Comparison of ENCODE assay signal across 20 mouse cellular contexts in the genomic region with DNA sequence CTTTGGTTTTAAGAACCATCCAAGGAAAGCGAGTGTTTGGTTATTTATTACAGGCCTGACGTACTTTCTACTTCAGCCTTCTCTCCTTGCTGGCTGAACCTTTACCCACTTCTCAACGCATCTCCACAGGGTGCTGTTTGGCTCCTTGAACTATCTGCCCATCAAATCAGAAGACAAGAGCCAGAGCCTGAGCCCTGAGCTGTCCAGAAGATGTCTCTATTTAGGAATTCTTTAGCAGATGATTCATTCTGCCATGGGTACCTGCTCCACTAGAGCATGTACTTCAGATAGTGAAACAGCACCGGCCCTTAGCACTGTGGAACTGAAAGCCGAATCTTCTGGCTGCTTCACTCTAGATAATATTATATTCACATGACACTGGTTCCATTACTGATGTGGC.
DNase-seq lines count a peak whose midpoint lies in the region; ATAC-seq and TF ChIP-seq lines count a peak whose summit lies in the region.
"Had no signal": no experiment of that assay in that cellular context is flagged by ENCODE, and none has a peak within 500 bp of the region (broad histone marks: within the 10 kb centered on the region; RNA-seq: fewer than 3 reads in every experiment).

No protein-coding gene starts in this region.

- H3K27ac ChIP-seq in hindbrain, embryonic 16.5 days (ENCODE audit: low read depth, low read length) = no peak overlapping the region
- H3K27ac ChIP-seq in hindbrain, embryonic 13.5 days = no peak overlapping the region
- no peak overlapping the region for H3K27ac ChIP-seq in midbrain, embryonic 11.5 days (ENCODE audit: low read depth, low read length)
- no peak overlapping the region for H3K27ac ChIP-seq in midbrain, embryonic 10.5 days (replicated peaks)
- H3K27ac ChIP-seq in midbrain, postnatal 0 days (ENCODE audit: low read depth, low read length) = no peak overlapping the region
- H3K27ac ChIP-seq: forebrain, embryonic 10.5 days; forebrain, embryonic 13.5 days; heart, adult 2 months; heart, embryonic 10.5 days; heart, embryonic 13.5 days had no signal

- H3K4me1 ChIP-seq in hindbrain, embryonic 16.5 days (ENCODE audit: control insufficient read depth, insufficient read depth, low read depth, low read length) = peaks cover 3% of the 10 kb centered on the region; the same call in 1 of the 2 replicates
- 0 out of 2 replicates have a peak, but pooled peaks cover 3% of the 10 kb centered on the region for H3K4me1 ChIP-seq in hindbrain, embryonic 13.5 days (replicated peaks)
- H3K4me1 ChIP-seq in midbrain, embryonic 11.5 days (ENCODE audit: control insufficient read depth, insufficient read depth, low read length) = no peaks in the 10 kb centered on the region
- peaks cover 3% of the 10 kb centered on the region for H3K4me1 ChIP-seq in midbrain, embryonic 10.5 days
- no peaks in the 10 kb centered on the region for H3K4me1 ChIP-seq in midbrain, postnatal 0 days (ENCODE audit: insufficient read depth, low read length)
- H3K4me1 ChIP-seq: forebrain, embryonic 13.5 days; heart, embryonic 10.5 days; heart, embryonic 13.5 days had no signal

- ATAC-seq in hindbrain, embryonic 16.5 days = peak; percentile 76
- no peak for ATAC-seq in hindbrain, embryonic 13.5 days (ENCODE audit: low FRiP score)
- ATAC-seq in midbrain, embryonic 11.5 days (ENCODE audit: low FRiP score) = peak; percentile 38; the same call in 1 of the 2 replicates
- ATAC-seq in midbrain, postnatal 0 days (ENCODE audit: low FRiP score) = no peak
- ATAC-seq: activated CD4-positive, CD25-positive, alpha-beta regulatory T cell, adult 4 months; forebrain, embryonic 13.5 days; forebrain, embryonic 16.5 days had no signal

- H3K27me3 ChIP-seq in hindbrain, embryonic 16.5 days (replicated peaks; ENCODE audit: control insufficient read depth, insufficient read depth, low read length) = no peaks in the 10 kb centered on the region
- H3K27me3 ChIP-seq in hindbrain, embryonic 13.5 days = no peaks in the 10 kb centered on the region
- no peaks in the 10 kb centered on the region for H3K27me3 ChIP-seq in midbrain, embryonic 11.5 days (ENCODE audit: control insufficient read depth, insufficient read depth, low read length)
- H3K27me3 ChIP-seq in midbrain, embryonic 10.5 days (ENCODE audit: low read depth, poor library complexity, severe bottlenecking) = no peaks in the 10 kb centered on the region
- no peaks in the 10 kb centered on the region for H3K27me3 ChIP-seq in midbrain, postnatal 0 days (ENCODE audit: insufficient read depth, low read length)
- H3K27me3 ChIP-seq: forebrain, embryonic 13.5 days; heart, embryonic 13.5 days had no signal

- H3K9me3 ChIP-seq in hindbrain, embryonic 16.5 days (ENCODE audit: control insufficient read depth, low read length) = no peaks in the 10 kb centered on the region
- H3K9me3 ChIP-seq in hindbrain, embryonic 13.5 days = no peaks in the 10 kb centered on the region
- no peaks in the 10 kb centered on the region for H3K9me3 ChIP-seq in midbrain, embryonic 11.5 days (ENCODE audit: control insufficient read depth, low read length)
- no peaks in the 10 kb centered on the region for H3K9me3 ChIP-seq in midbrain, embryonic 10.5 days (replicated peaks)
- H3K9me3 ChIP-seq in midbrain, postnatal 0 days (ENCODE audit: low read length) = no peaks in the 10 kb centered on the region
- H3K9me3 ChIP-seq: forebrain, embryonic 10.5 days; forebrain, embryonic 13.5 days; heart, embryonic 10.5 days; heart, embryonic 13.5 days had no signal

- no peak overlapping the region for H3K4me2 ChIP-seq in hindbrain, embryonic 16.5 days (ENCODE audit: low read length)
- H3K4me2 ChIP-seq in hindbrain, embryonic 13.5 days = no peak overlapping the region
- no peak overlapping the region for H3K4me2 ChIP-seq in midbrain, embryonic 11.5 days
- H3K4me2 ChIP-seq in midbrain, postnatal 0 days (ENCODE audit: low read depth, low read length, poor library complexity, severe bottlenecking) = no peak overlapping the region
- H3K4me2 ChIP-seq: forebrain, embryonic 13.5 days; heart, embryonic 13.5 days had no signal

- H3K36me3 ChIP-seq in hindbrain, embryonic 16.5 days (ENCODE audit: control insufficient read depth, insufficient read depth, low read length) = no peaks in the 10 kb centered on the region
- no peaks in the 10 kb centered on the region for H3K36me3 ChIP-seq in hindbrain, embryonic 13.5 days
- H3K36me3 ChIP-seq in midbrain, embryonic 11.5 days (ENCODE audit: control insufficient read depth, insufficient read depth, low read length) = no peaks in the 10 kb centered on the region
- H3K36me3 ChIP-seq in midbrain, embryonic 10.5 days = no peaks in the 10 kb centered on the region
- H3K36me3 ChIP-seq in midbrain, postnatal 0 days (ENCODE audit: insufficient read depth, low read length) = no peaks in the 10 kb centered on the region
- H3K36me3 ChIP-seq: forebrain, embryonic 10.5 days; heart, embryonic 10.5 days; heart, embryonic 13.5 days had no signal

- WGBS in hindbrain, embryonic 16.5 days = 64% methylated on average over 5 of the region's 5 CpGs
- WGBS in hindbrain, embryonic 13.5 days = 71% methylated on average over 5 of the region's 5 CpGs
- 60% methylated on average over 5 of the region's 5 CpGs for WGBS in midbrain, embryonic 11.5 days
- 66% methylated on average over 5 of the region's 5 CpGs for WGBS in midbrain, embryonic 10.5 days
- WGBS in midbrain, postnatal 0 days = 54% methylated on average over 5 of the region's 5 CpGs

- H3K9ac ChIP-seq in hindbrain, embryonic 16.5 days (ENCODE audit: low read depth, low read length) = no peak overlapping the region
- no peak overlapping the region for H3K9ac ChIP-seq in hindbrain, embryonic 13.5 days
- H3K9ac ChIP-seq in midbrain, embryonic 11.5 days (ENCODE audit: low read length) = no peak overlapping the region
- no peak overlapping the region for H3K9ac ChIP-seq in midbrain, postnatal 0 days (replicated peaks; ENCODE audit: low read length, poor library complexity, severe bottlenecking)
- H3K9ac ChIP-seq: forebrain, embryonic 13.5 days; heart, embryonic 13.5 days had no signal

- H3K4me3 ChIP-seq in hindbrain, embryonic 16.5 days (ENCODE audit: low read length) = no peak overlapping the region
- H3K4me3 ChIP-seq in hindbrain, embryonic 13.5 days = no peak overlapping the region
- H3K4me3 ChIP-seq in midbrain, embryonic 11.5 days (ENCODE audit: low read depth, low read length) = no peak overlapping the region
- H3K4me3 ChIP-seq in midbrain, embryonic 10.5 days = no peak overlapping the region
- H3K4me3 ChIP-seq in midbrain, postnatal 0 days (ENCODE audit: low read depth, low read length) = no peak overlapping the region
- H3K4me3 ChIP-seq: forebrain, embryonic 10.5 days; forebrain, embryonic 13.5 days; heart, adult 2 months; heart, embryonic 10.5 days; heart, embryonic 13.5 days had no signal

- no peak for TF ChIP-seq CTCF in midbrain, postnatal 0 days (IDR thresholded peaks at IDR 0.05)

- peak; percentile 54 to 63 for DNase-seq in cerebellum, postnatal 10 days
- DNase-seq in cerebellum, adult 18-20 months = no peak
- no peak for DNase-seq in midbrain, embryonic 11.5 days (ENCODE audit: low spot score, missing footprints)
- no peak for DNase-seq in midbrain, embryonic 10.5 days (ENCODE audit: low spot score)
- DNase-seq in midbrain, postnatal 0 days (ENCODE audit: low spot score) = peak; percentile 55
- DNase-seq: adrenal gland, adult 8-10 months; adrenal gland, postnatal 25 days; cerebellum, adult 11-12 months; cerebellum, adult 9-11 months; gastrocnemius, postnatal 10 days; gastrocnemius, postnatal 36 days; heart, adult 2 months had no signal

Comparison
In these comparisons a context has a peak if more than half of its experiments do, and no peak if none do; other contexts are left out.
1. DNase-seq: peak in cerebellum, postnatal 10 days (2 of 2) and midbrain, postnatal 0 days (single experiment); none in cerebellum, adult 18-20 months (0 of 2), midbrain, embryonic 11.5 days (single experiment) and midbrain, embryonic 10.5 days (single experiment).
2. ATAC-seq: peak in hindbrain, embryonic 16.5 days (single experiment) and midbrain, embryonic 11.5 days (single experiment); none in hindbrain, embryonic 13.5 days (single experiment) and midbrain, postnatal 0 days (single experiment).